7 mouse cellular contexts compared by ENCODE assay signal in the genomic region with DNA sequence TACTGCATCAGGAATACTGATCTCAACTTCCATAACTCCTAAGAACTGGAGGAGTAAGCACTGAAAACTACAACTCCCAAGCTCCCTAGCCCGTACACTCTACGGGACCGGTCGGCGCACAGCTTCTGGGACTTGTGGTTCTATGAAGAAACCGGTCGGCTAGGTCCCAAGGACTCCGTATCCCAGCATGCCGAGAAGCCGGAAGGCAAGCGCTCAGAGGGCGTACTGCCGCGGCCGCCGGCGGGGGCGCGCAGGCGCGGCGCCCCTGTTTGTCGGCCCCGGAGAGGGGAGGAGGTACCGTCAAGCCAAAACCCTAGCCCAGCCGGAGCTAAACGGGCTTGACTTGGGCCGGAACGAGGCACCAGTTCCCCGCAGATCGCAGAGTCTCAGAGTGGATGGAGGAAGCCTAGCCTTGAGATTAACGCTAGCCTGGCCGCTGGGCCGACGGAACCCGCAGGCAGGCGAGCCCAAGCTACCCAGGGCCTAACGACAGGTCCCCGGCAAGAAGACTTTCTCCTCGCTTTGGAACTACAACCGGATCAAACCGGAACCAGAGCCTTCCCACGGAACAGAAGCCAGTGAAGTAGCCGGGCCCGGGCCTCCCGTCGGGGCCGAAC. TPM values are rescaled to one million over a fixed set of nuclear protein-coding genes. Genes with fewer than 3 reads are reported as not detected.
DNase-seq lines count a peak whose midpoint lies in the region; ATAC-seq and TF ChIP-seq lines count a peak whose summit lies in the region.

A gene (plus strand): TSS at position 155 of the 617 bp plus-strand sequence.

- peaks cover 13% of the 10 kb centered on the region for H3K4me1 ChIP-seq in intestine, postnatal 0 days (replicated peaks; ENCODE audit: control insufficient read depth, insufficient read depth, low read length)
- peaks cover 30% of the 10 kb centered on the region for H3K4me1 ChIP-seq in midbrain, embryonic 12.5 days
- peaks cover 15% of the 10 kb centered on the region; the same call in 1 of the 2 replicates for H3K4me1 ChIP-seq in small intestine, adult 2 months (ENCODE audit: control insufficient read depth, insufficient read depth, insufficient read length, low read length)

- peak within 1 kb of the TSS; percentile 93 for H3K4me2 ChIP-seq in intestine, postnatal 0 days (replicated peaks; ENCODE audit: low read depth)
- peak within 1 kb of the TSS; percentile 100 for H3K4me2 ChIP-seq in midbrain, embryonic 12.5 days (replicated peaks)

- TF ChIP-seq POLR2A in small intestine, adult 2 months (IDR thresholded peaks at IDR 0.05; ENCODE audit: low read depth, low read length), result peak; percentile 56; the same call in 1 of the 2 replicates

- peak within 1 kb of the TSS; percentile 86 for H3K4me3 ChIP-seq in intestine, postnatal 0 days (ENCODE audit: low read depth, low read length)
- H3K4me3 ChIP-seq in midbrain, embryonic 12.5 days, result peak within 1 kb of the TSS; percentile 92
- H3K4me3 ChIP-seq in small intestine, adult 2 months (ENCODE audit: low read depth, low read length), result peak within 1 kb of the TSS; percentile 77

- no peaks in the 10 kb centered on the region for H3K27me3 ChIP-seq in intestine, postnatal 0 days (replicated peaks; ENCODE audit: control insufficient read depth, insufficient read depth, low read length)
- peaks cover 5% of the 10 kb centered on the region; the same call in 1 of the 2 replicates for H3K27me3 ChIP-seq in midbrain, embryonic 12.5 days
- H3K27me3 ChIP-seq in small intestine, adult 2 months (ENCODE audit: control insufficient read depth, insufficient read depth, low read length), result no peaks in the 10 kb centered on the region

- peak; percentile 51 for TF ChIP-seq CTCF in intestine, postnatal 0 days (IDR thresholded peaks at IDR 0.05; ENCODE audit: low read depth)
- 0 out of 2 replicates have a peak, but pooled peaks have one; percentile 21 for TF ChIP-seq CTCF in small intestine, adult 2 months (IDR thresholded peaks at IDR 0.05; ENCODE audit: extremely low read depth, insufficient read length, insufficient replicate concordance, low read depth, low read length)

- H3K27ac ChIP-seq in intestine, postnatal 0 days (ENCODE audit: low read depth, low read length), result peak within 1 kb of the TSS; percentile 77
- peak within 1 kb of the TSS; percentile 60 for H3K27ac ChIP-seq in midbrain, embryonic 12.5 days (replicated peaks)
- peak within 1 kb of the TSS; percentile 74 for H3K27ac ChIP-seq in small intestine, adult 2 months (ENCODE audit: insufficient read depth, low read depth, low read length)

- WGBS in intestine, postnatal 0 days, result under 1% methylated on average over 48 of the region's 48 CpGs
- under 1% methylated on average over 46 of the region's 48 CpGs for whole genome bisulfite sequencing in midbrain, embryonic 12.5 days
- WGBS in small intestine, adult 2 months, result under 1% methylated on average over 48 of the region's 48 CpGs

- H3K9ac ChIP-seq in intestine, postnatal 0 days (ENCODE audit: low read depth, low read length), result peak within 1 kb of the TSS; percentile 93
- peak within 1 kb of the TSS; percentile 93 for H3K9ac ChIP-seq in midbrain, embryonic 12.5 days (replicated peaks)

- peak; percentile 95 for DNase-seq in adrenal gland, adult 8-10 months
- peak; percentile 87 for DNase-seq in embryo, embryonic 9.5 days (ENCODE audit: extremely low spot score)
- DNase-seq in gastrocnemius, postnatal 4 days (ENCODE audit: low spot score in 2 of 2), result peak; percentile 80 to 88
- DNase-seq in left cerebral cortex, postnatal 4 days, result peak; percentile 94

- H3K9me3 ChIP-seq in intestine, postnatal 0 days (ENCODE audit: control insufficient read depth), result no peaks in the 10 kb centered on the region
- no peaks in the 10 kb centered on the region for H3K9me3 ChIP-seq in midbrain, embryonic 12.5 days

- peak; percentile 97 for ATAC-seq in intestine, postnatal 0 days
- peak; percentile 98 for ATAC-seq in midbrain, embryonic 12.5 days (ENCODE audit: low FRiP score, low read depth)

- intact Hi-C loops in left cerebral cortex, postnatal 4 days (cut with DNase I), result no loop called here

- H3K36me3 ChIP-seq in intestine, postnatal 0 days (ENCODE audit: control insufficient read depth, insufficient read depth), result peaks cover 14% of the 10 kb centered on the region
- peaks cover 14% of the 10 kb centered on the region for H3K36me3 ChIP-seq in midbrain, embryonic 12.5 days
- H3K36me3 ChIP-seq in small intestine, adult 2 months (ENCODE audit: control insufficient read depth, insufficient read depth, low read length), result peaks cover 14% of the 10 kb centered on the region

RNA-seq across cellular contexts. Expression of the gene that starts here (rescaled TPM):
- 10 to 100 TPM; 41.7 to 51.9 (median 46.5) TPM for total RNA-seq in adrenal gland, adult 8-10 months (2022)
- 10 to 100 TPM; 27.9 to 30.4 TPM for total RNA-seq in gastrocnemius, postnatal 4 days (2021)
- polyA plus RNA-seq in intestine, postnatal 0 days (2015; fragmentation: Nextera tagmentation; extraction: Ambion mirVana), result 36.3 and 38.0 TPM in 2 replicates
- total RNA-seq in left cerebral cortex, postnatal 4 days (2021), result 10 to 100 TPM; 29.4 to 30.4 TPM
- 43.6 TPM in 2 replicates for polyA plus RNA-seq in midbrain, embryonic 12.5 days (2016; fragmentation: Nextera tagmentation; extraction: Ambion mirVana)
- 32.0 and 63.5 TPM in 2 replicates for polyA plus RNA-seq in small intestine, adult 2 months (2012; rRNA removed)

Comparison
In these comparisons a context has a peak if more than half of its experiments do, and no peak if none do; other contexts are left out.
1. Peak in every context shown above with its lines: DNase-seq, ATAC-seq, H3K4me3 ChIP-seq and H3K27ac ChIP-seq.